Mouse (Mus musculus): ENCODE measurements around the gene Elp4. TPM values are rescaled to one million over a fixed set of nuclear protein-coding genes. Genes with fewer than 3 reads are reported as not detected.

Gene Elp4
- total RNA-seq, 1 experiment: 15.6 TPM

DNA sequence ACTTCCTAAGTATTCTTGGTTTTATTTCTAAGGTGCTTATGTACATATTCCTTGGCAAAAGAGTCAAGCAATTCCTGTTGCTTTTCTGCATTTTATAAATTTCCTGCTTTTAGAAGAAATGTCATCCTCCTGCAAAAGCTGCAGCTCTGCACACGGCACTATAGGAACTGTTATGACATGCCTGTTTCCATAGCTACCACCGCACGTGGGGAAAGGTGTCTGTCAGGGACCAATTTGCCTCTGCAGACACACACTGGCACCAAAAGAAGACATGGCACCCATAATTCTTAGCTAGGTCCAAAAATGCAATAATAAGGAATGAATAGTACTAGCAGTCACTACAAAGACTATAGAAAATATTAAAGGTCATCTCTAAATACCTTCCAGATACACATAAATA is 91.3 kb downstream of the Elp4 start:
- Histone ChIP-seq H3K4me1 (ENCODE audit: control insufficient read depth in 2 of 2, insufficient read depth in 2 of 2, low read length in 2 of 2, poor library complexity in 1 of 2) (no peaks in the 10 kb centered on the region), H3K36me3 (ENCODE audit: control insufficient read depth, insufficient read depth, low read length, poor library complexity, severe bottlenecking) (no peaks in the 10 kb centered on the region), H3K9me3 (ENCODE audit: control insufficient read depth, insufficient read depth, low read depth, low read length) (no peaks in the 10 kb centered on the region), H3K9ac (ENCODE audit: insufficient read depth, low read depth, low read length, poor library complexity, severe bottlenecking) (no peak overlapping the region), H3K4me3 (ENCODE audit: insufficient read depth in 1 of 2, low read depth in 1 of 2, low read length in 2 of 2, poor library complexity in 1 of 2, severe bottlenecking in 1 of 2) (no peak overlapping the region), H3K27ac (ENCODE audit: insufficient read depth, low read depth, low read length, poor library complexity, severe bottlenecking) (no peak overlapping the region)
- no peak for DNase-seq (ENCODE audit: low read depth, low spot score)
- TF ChIP-seq MAFK (IDR thresholded peaks at IDR 0.05; ENCODE audit: insufficient read depth, low read depth, low read length) (no peak), ZNF384 (IDR thresholded peaks at IDR 0.05; ENCODE audit: low read depth, low read length) (no peak), CHD2 (IDR thresholded peaks at IDR 0.05; ENCODE audit: low read depth, low read length) (no peak), HCFC1 (IDR thresholded peaks at IDR 0.05; ENCODE audit: borderline replicate concordance, insufficient read depth, low read length) (no peak), ZC3H11A (IDR thresholded peaks at IDR 0.05; ENCODE audit: borderline replicate concordance, low read depth, low read length) (no peak)
- in situ Hi-C loops (cut with MboI; ENCODE audit: low sequenced_read_pairs in 2 of 2, unreplicated experiment in 2 of 2): no loop called here

DNA sequence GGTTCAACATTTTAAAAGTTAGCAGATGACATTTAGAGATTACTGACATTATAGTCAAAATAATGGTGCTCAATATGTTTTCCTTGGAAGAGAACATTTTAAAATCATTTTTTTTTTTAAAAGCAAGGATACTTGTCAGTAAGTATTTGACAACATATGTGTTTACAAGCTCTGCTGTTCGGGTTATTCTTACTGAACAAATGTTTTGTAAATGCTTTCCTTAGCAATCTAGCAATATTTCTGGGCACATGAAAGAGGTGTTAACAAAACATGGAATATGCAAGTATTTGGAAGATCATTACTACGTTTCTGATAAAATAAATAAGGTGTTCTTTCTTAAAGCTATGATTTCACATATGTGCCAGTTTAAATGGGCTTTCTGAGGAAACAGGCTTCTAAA is 94.1 kb downstream of the Elp4 start:
- Histone ChIP-seq H3K4me3 (ENCODE audit: insufficient read depth in 1 of 2, low read depth in 1 of 2, low read length in 2 of 2, poor library complexity in 1 of 2, severe bottlenecking in 1 of 2) (no peak overlapping the region), H3K9ac (ENCODE audit: insufficient read depth, low read depth, low read length, poor library complexity, severe bottlenecking) (no peak overlapping the region), H3K4me1 (ENCODE audit: control insufficient read depth in 2 of 2, insufficient read depth in 2 of 2, low read length in 2 of 2, poor library complexity in 1 of 2) (no peaks in the 10 kb centered on the region), H3K9me3 (ENCODE audit: control insufficient read depth, insufficient read depth, low read depth, low read length) (no peaks in the 10 kb centered on the region), H3K27ac (ENCODE audit: insufficient read depth, low read depth, low read length, poor library complexity, severe bottlenecking) (no peak overlapping the region), H3K36me3 (ENCODE audit: control insufficient read depth, insufficient read depth, low read length, poor library complexity, severe bottlenecking) (no peaks in the 10 kb centered on the region)
- in situ Hi-C loops (cut with MboI; ENCODE audit: low sequenced_read_pairs in 2 of 2, unreplicated experiment in 2 of 2): no loop called here
- no peak for DNase-seq (ENCODE audit: low read depth, low spot score)
- no peak for TF ChIP-seq MAFK (IDR thresholded peaks at IDR 0.05; ENCODE audit: insufficient read depth, low read depth, low read length)
- TF ChIP-seq ZNF384 (IDR thresholded peaks at IDR 0.05; ENCODE audit: low read depth, low read length): no peak

DNA sequence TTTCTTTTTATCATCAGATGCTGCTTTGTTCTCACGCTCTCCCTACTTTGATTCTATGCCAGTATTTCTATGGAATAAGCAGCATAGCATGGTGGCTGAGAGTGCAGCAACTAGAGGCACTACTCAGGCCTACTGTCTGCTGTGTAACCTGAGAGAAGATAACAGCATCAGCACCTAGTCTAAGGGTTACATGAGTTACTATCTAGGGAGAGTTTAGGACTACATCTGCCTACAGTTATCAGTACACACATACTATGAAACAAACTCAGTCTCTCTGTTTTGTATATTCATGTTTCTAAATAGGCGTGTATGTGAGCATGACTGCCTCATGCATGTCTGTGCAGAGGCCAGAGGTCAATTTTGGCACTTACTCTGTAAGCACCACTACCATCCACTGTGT is 97.8 kb downstream of the Elp4 start:
- H3K4me3 ChIP-seq (ENCODE audit: insufficient read depth in 1 of 2, low read depth in 1 of 2, low read length in 2 of 2, poor library complexity in 1 of 2, severe bottlenecking in 1 of 2): no peak overlapping the region
- H3K27ac ChIP-seq (ENCODE audit: insufficient read depth, low read depth, low read length, poor library complexity, severe bottlenecking): no peak overlapping the region
- no peak overlapping the region for H3K9ac ChIP-seq (ENCODE audit: insufficient read depth, low read depth, low read length, poor library complexity, severe bottlenecking)
- TF ChIP-seq CHD2 (IDR thresholded peaks at IDR 0.05; ENCODE audit: low read depth, low read length) (no peak), ZNF384 (IDR thresholded peaks at IDR 0.05; ENCODE audit: low read depth, low read length) (no peak)
- DNase-seq (ENCODE audit: low read depth, low spot score): no peak
- in situ Hi-C loops (cut with MboI; ENCODE audit: low sequenced_read_pairs in 2 of 2, unreplicated experiment in 2 of 2): no loop called here
- no peaks in the 10 kb centered on the region for H3K36me3 ChIP-seq (ENCODE audit: control insufficient read depth, insufficient read depth, low read length, poor library complexity, severe bottlenecking)
- no peaks in the 10 kb centered on the region for H3K9me3 ChIP-seq (ENCODE audit: control insufficient read depth, insufficient read depth, low read depth, low read length)
- H3K4me1 ChIP-seq (ENCODE audit: control insufficient read depth in 2 of 2, insufficient read depth in 2 of 2, low read length in 2 of 2, poor library complexity in 1 of 2): no peaks in the 10 kb centered on the region

DNA sequence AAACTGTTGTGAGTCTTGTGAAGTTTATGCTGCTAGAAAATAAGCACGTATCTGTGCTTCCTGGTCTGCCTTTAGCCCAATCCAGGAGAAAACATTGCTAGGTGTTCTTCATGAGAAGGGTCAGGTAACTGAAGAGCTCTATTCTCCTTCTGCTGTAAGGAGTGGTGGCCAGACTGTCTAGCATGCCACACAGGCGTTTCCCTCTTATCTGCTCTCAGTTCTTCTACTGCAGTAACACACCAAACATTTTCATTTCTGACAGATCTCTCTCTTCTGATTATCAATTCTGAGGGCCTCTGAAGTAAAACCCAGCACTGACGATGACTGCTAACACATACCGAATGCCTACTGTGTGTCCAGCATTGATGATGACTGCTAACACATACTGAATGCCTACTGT is 98.3 kb downstream of the Elp4 start:
- Histone ChIP-seq H3K36me3 (ENCODE audit: control insufficient read depth, insufficient read depth, low read length, poor library complexity, severe bottlenecking) (no peaks in the 10 kb centered on the region), H3K27ac (ENCODE audit: insufficient read depth, low read depth, low read length, poor library complexity, severe bottlenecking) (no peak overlapping the region), H3K4me1 (ENCODE audit: control insufficient read depth in 2 of 2, insufficient read depth in 2 of 2, low read length in 2 of 2, poor library complexity in 1 of 2) (no peaks in the 10 kb centered on the region), H3K9me3 (ENCODE audit: control insufficient read depth, insufficient read depth, low read depth, low read length) (no peaks in the 10 kb centered on the region), H3K4me3 (ENCODE audit: insufficient read depth in 1 of 2, low read depth in 1 of 2, low read length in 2 of 2, poor library complexity in 1 of 2, severe bottlenecking in 1 of 2) (no peak overlapping the region), H3K9ac (ENCODE audit: insufficient read depth, low read depth, low read length, poor library complexity, severe bottlenecking) (no peak overlapping the region)
- TF ChIP-seq HCFC1 (IDR thresholded peaks at IDR 0.05; ENCODE audit: borderline replicate concordance, insufficient read depth, low read length) (no peak), CHD2 (IDR thresholded peaks at IDR 0.05; ENCODE audit: low read depth, low read length) (no peak), ZC3H11A (IDR thresholded peaks at IDR 0.05; ENCODE audit: borderline replicate concordance, low read depth, low read length) (no peak), MAFK (IDR thresholded peaks at IDR 0.05; ENCODE audit: insufficient read depth, low read depth, low read length) (no peak), ZNF384 (IDR thresholded peaks at IDR 0.05; ENCODE audit: low read depth, low read length) (no peak)
- DNase-seq (ENCODE audit: low read depth, low spot score): no peak
- in situ Hi-C loops (cut with MboI; ENCODE audit: low sequenced_read_pairs in 2 of 2, unreplicated experiment in 2 of 2): no loop called here

DNA sequence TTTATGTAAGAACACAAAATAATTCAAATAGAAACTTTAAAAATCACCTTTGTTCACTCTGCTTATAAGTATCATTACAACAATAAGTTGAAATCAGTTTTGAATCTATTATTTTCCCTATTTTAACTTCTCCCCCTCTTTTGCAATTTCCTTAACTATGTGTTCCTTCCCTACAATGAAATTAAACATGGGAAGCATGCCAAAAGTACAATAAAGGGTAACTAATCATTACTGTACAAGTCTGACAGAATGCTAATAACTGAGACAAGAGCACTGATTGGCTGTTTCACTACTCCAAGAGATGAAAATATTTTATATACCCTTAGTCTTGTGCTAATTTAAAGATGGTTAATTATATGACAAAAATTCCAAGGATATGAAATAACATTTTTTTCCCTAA is 99.2 kb downstream of the Elp4 start:
- Histone ChIP-seq H3K9ac (ENCODE audit: insufficient read depth, low read depth, low read length, poor library complexity, severe bottlenecking) (no peak overlapping the region), H3K27ac (ENCODE audit: insufficient read depth, low read depth, low read length, poor library complexity, severe bottlenecking) (no peak overlapping the region), H3K4me1 (ENCODE audit: control insufficient read depth in 2 of 2, insufficient read depth in 2 of 2, low read length in 2 of 2, poor library complexity in 1 of 2) (no peaks in the 10 kb centered on the region), H3K36me3 (ENCODE audit: control insufficient read depth, insufficient read depth, low read length, poor library complexity, severe bottlenecking) (no peaks in the 10 kb centered on the region), H3K4me3 (ENCODE audit: insufficient read depth in 1 of 2, low read depth in 1 of 2, low read length in 2 of 2, poor library complexity in 1 of 2, severe bottlenecking in 1 of 2) (no peak overlapping the region), H3K9me3 (ENCODE audit: control insufficient read depth, insufficient read depth, low read depth, low read length) (no peaks in the 10 kb centered on the region)
- in situ Hi-C loops (cut with MboI; ENCODE audit: low sequenced_read_pairs in 2 of 2, unreplicated experiment in 2 of 2): no loop called here
- TF ChIP-seq ZNF384 (IDR thresholded peaks at IDR 0.05; ENCODE audit: low read depth, low read length) (no peak), CHD2 (IDR thresholded peaks at IDR 0.05; ENCODE audit: low read depth, low read length) (no peak), ZC3H11A (IDR thresholded peaks at IDR 0.05; ENCODE audit: borderline replicate concordance, low read depth, low read length) (no peak)
- no peak for DNase-seq (ENCODE audit: low read depth, low spot score)

Data from ES-E14 (cell line).